Mouse (Mus musculus) frontal cortex, adult (tissue): ENCODE results near the gene Trub2.

Experiments used
- ATAC-seq: cut with Nextera tagmentation; 2 replicates; pipeline ENCODE4 v1.9.2; 2017; ENCODE audit warnings: mild to moderate bottlenecking, moderate library complexity, mixed read lengths; ENCODE audit not compliant: low TSS enrichment

Gene Trub2

GRCm38 (mm10) chr2:29724664-29725365 lies 63.5 kb downstream of the Trub2 start:
- ATAC-seq = no peak

- ATAC-seq = no peak
Observed at GRCm38 (mm10) chr2:29723132-29723531, 65.2 kb downstream of the Trub2 start.

GRCm38 (mm10) chr2:29718581-29718980 lies 69.7 kb downstream of the Trub2 start:
- no peak for ATAC-seq

- ATAC-seq = peak; percentile 44
Observed at GRCm38 (mm10) chr2:29716691-29717090, 71.6 kb downstream of the Trub2 start.

GRCm38 (mm10) chr2:29716143-29716542 lies 72.2 kb downstream of the Trub2 start:
- no peak for ATAC-seq

GRCm38 (mm10) chr2:29714127-29714526 lies 74.2 kb downstream of the Trub2 start:
- ATAC-seq = peak; percentile 81

- ATAC-seq = no peak
Observed at GRCm38 (mm10) chr2:29713501-29713900, 74.8 kb downstream of the Trub2 start.

GRCm38 (mm10) chr2:29711877-29712276 lies 76.4 kb downstream of the Trub2 start:
- no peak for ATAC-seq
